Mouse (Mus musculus) cerebellum, postnatal 10 days (tissue): Measurements from ENCODE around the gene Pus7.
"Not testable (repeated sequence)": the region's sequence is repeated elsewhere in the genome, so short reads cannot be mapped to it uniquely, and the experiment has no call there.

Source experiments
- DNase-seq, 2 experiments: peaks; one replicate each; pipeline ENCODE4 v3.0.0; 2021; ENCODE audit warnings: mixed read lengths in 2 of 2

Gene Pus7

GRCm38 (mm10) chr5:23755591-23755990 lies 27.9 kb downstream of the Pus7 start:
- no peak for DNase-seq

- peak in 1 of 2 experiments; percentile 7 for DNase-seq
Observed at GRCm38 (mm10) chr5:23749882-23750281, 33.6 kb downstream of the Pus7 start.

- no peak for DNase-seq
Observed at GRCm38 (mm10) chr5:23743261-23743660, 40.2 kb downstream of the Pus7 start.

- no peak for DNase-seq
Observed at GRCm38 (mm10) chr5:23737111-23737510, 46.4 kb downstream of the Pus7 start.

GRCm38 (mm10) chr5:23736366-23736765 lies 47.1 kb downstream of the Pus7 start:
- peak; percentile 60 to 62 for DNase-seq

- no peak for DNase-seq
Observed at GRCm38 (mm10) chr5:23721956-23722355, 61.6 kb downstream of the Pus7 start.

GRCm38 (mm10) chr5:23718881-23719328 lies 64.6 kb downstream of the Pus7 start:
- DNase-seq = no peak

- DNase-seq = no peak
Observed at GRCm38 (mm10) chr5:23718182-23718534, 65.4 kb downstream of the Pus7 start.

- no peak for DNase-seq
Observed at GRCm38 (mm10) chr5:23717469-23718181, 65.9 kb downstream of the Pus7 start.

GRCm38 (mm10) chr5:23713401-23714335 lies 69.8 kb downstream of the Pus7 start:
- DNase-seq = no peak

- peak; percentile 88 to 92 for DNase-seq
Observed at GRCm38 (mm10) chr5:23712130-23713001, 71.1 kb downstream of the Pus7 start.

- DNase-seq = peak; percentile 49 to 58
Observed at GRCm38 (mm10) chr5:23711671-23712129, 71.8 kb downstream of the Pus7 start.

- no peak for DNase-seq
Observed at GRCm38 (mm10) chr5:23711244-23711643, 72.3 kb downstream of the Pus7 start.

- no peak for DNase-seq
Observed at GRCm38 (mm10) chr5:23709661-23710060, 73.8 kb downstream of the Pus7 start.

- not testable (repeated sequence) for DNase-seq
Observed at GRCm38 (mm10) chr5:23706601-23707597, 76.6 kb downstream of the Pus7 start.

- DNase-seq = no peak
Observed at GRCm38 (mm10) chr5:23697457-23697856, 86.1 kb downstream of the Pus7 start.
